Mouse (Mus musculus) embryonic facial prominence, embryonic 12.5 days (tissue): Measurements from ENCODE around the gene Nfyc. TPM values are rescaled to one million over a fixed set of nuclear protein-coding genes. Genes with fewer than 3 reads are reported as not detected.

Source experiments
- ATAC-seq: fragments of 200-750 bp; cut with Nextera tagmentation; 2 replicates; pipeline ENCODE4 v1.8.0; 2017; ENCODE audit not compliant: insufficient number of reproducible peaks, insufficient read depth, low FRiP score, low TSS enrichment
- H3K27ac ChIP-seq: fragments of 300-500 bp; sonication (generic); 2 replicates; pipeline ENCODE4 v1.5.1; 2016; ENCODE audit warnings: mild to moderate bottlenecking
- H3K27me3 ChIP-seq: fragments of 300-500 bp; sonication (generic); 2 replicates; pipeline ENCODE4 v1.6.1; 2016; ENCODE audit warnings: mild to moderate bottlenecking, moderate library complexity
- H3K36me3 ChIP-seq: fragments of 300-500 bp; sonication (generic); 2 replicates; pipeline ENCODE4 v1.6.1; 2016; ENCODE audit warnings: mild to moderate bottlenecking
- H3K4me1 ChIP-seq: fragments of 300-500 bp; sonication (generic); 2 replicates; pipeline ENCODE4 v1.6.1; 2016
- H3K4me2 ChIP-seq: fragments of 300-500 bp; sonication (generic); replicated peaks from 2 replicates; pipeline ENCODE4 v1.6.1; 2016; ENCODE audit warnings: mild to moderate bottlenecking, moderate library complexity
- H3K4me3 ChIP-seq: fragments of 300-500 bp; sonication (generic); 2 replicates; pipeline ENCODE4 v1.5.1; 2016; ENCODE audit warnings: mild to moderate bottlenecking
- H3K9ac ChIP-seq: fragments of 300-500 bp; sonication (generic); 2 replicates; pipeline ENCODE4 v1.6.1; 2016; ENCODE audit warnings: mild to moderate bottlenecking, moderate library complexity
- H3K9me3 ChIP-seq: fragments of 300-500 bp; sonication (generic); 2 replicates; pipeline ENCODE4 v1.6.1; 2016; ENCODE audit warnings: mild to moderate bottlenecking, moderate library complexity
- WGBS: fragments of 180-500 bp; shearing (Covaris S2); methylation state at CpG from one replicate; pipeline ENCODE4 v1.1.7; 2016; 5-methylcytosine and 5-hydroxymethylcytosine counted together
- polyA plus RNA-seq: library from polyadenylated mRNA; unstranded; fragments of >200 nt; fragmentation: Nextera tagmentation; extraction: Ambion mirVana; gene quantifications from 2 replicates; pipeline ENCODE4 v1.2.1, GENCODE M21; 2016

The Nfyc gene
- polyA plus RNA-seq, 1 experiment from 2014 or later, result 117 TPM

- 0 out of 2 replicates have a peak, but pooled peaks have one; percentile 13 for ATAC-seq
- peaks cover 75% of the 10 kb centered on the region for H3K27me3 ChIP-seq
- no peak overlapping the region for H3K27ac ChIP-seq
- H3K4me2 ChIP-seq, result peak overlapping the region; percentile 100
- H3K9me3 ChIP-seq, result no peaks in the 10 kb centered on the region
- no peaks in the 10 kb centered on the region for H3K36me3 ChIP-seq
- H3K4me3 ChIP-seq, result peak overlapping the region; percentile 68
- peak overlapping the region; percentile 64 for H3K9ac ChIP-seq
- under 1% methylated on average over 43 of the region's 75 CpGs for WGBS
- peaks cover 16% of the 10 kb centered on the region for H3K4me1 ChIP-seq
These were observed 84.1 kb downstream of the Nfyc start for GRCm38 (mm10) chr4:120747243-120747792.

GRCm38 (mm10) chr4:120746552-120747150 lies 84.7 kb downstream of the Nfyc start:
- 2% methylated on average over 37 of the region's 53 CpGs for WGBS
- Histone ChIP-seq H3K27me3 (peaks cover 69% of the 10 kb centered on the region), H3K9ac (peak overlapping the region; percentile 64), H3K4me1 (peaks cover 16% of the 10 kb centered on the region), H3K4me2 (peak overlapping the region; percentile 100), H3K36me3 (no peaks in the 10 kb centered on the region), H3K9me3 (no peaks in the 10 kb centered on the region), H3K27ac (no peak overlapping the region), H3K4me3 (peak overlapping the region; percentile 68)
- ATAC-seq, result no peak

- H3K9me3 ChIP-seq, result no peaks in the 10 kb centered on the region
- no peaks in the 10 kb centered on the region for H3K36me3 ChIP-seq
- H3K9ac ChIP-seq, result no peak overlapping the region
- no peak overlapping the region for H3K27ac ChIP-seq
- WGBS, result 23% methylated on average over 10 of the region's 10 CpGs
- H3K4me2 ChIP-seq, result no peak overlapping the region
- H3K4me1 ChIP-seq, result peaks cover 16% of the 10 kb centered on the region
- no peak overlapping the region for H3K4me3 ChIP-seq
- ATAC-seq, result 0 out of 2 replicates have a peak, but pooled peaks have one; percentile 5
- peaks cover 62% of the 10 kb centered on the region for H3K27me3 ChIP-seq
These were observed 85.4 kb downstream of the Nfyc start for GRCm38 (mm10) chr4:120745731-120746551.

GRCm38 (mm10) chr4:120743636-120744035 lies 87.7 kb downstream of the Nfyc start:
- no peaks in the 10 kb centered on the region for H3K36me3 ChIP-seq
- 54% methylated on average over 3 of the region's 3 CpGs for WGBS
- H3K27me3 ChIP-seq, result peaks cover 52% of the 10 kb centered on the region
- H3K27ac ChIP-seq, result no peak overlapping the region
- peaks cover 16% of the 10 kb centered on the region for H3K4me1 ChIP-seq
- ATAC-seq, result no peak
- H3K9ac ChIP-seq, result no peak overlapping the region
- H3K4me2 ChIP-seq, result no peak overlapping the region
- H3K9me3 ChIP-seq, result no peaks in the 10 kb centered on the region
- no peak overlapping the region for H3K4me3 ChIP-seq

GRCm38 (mm10) chr4:120741303-120741702 lies 90.1 kb downstream of the Nfyc start:
- ATAC-seq, result no peak
- H3K4me2 ChIP-seq, result no peak overlapping the region
- peaks cover 28% of the 10 kb centered on the region for H3K27me3 ChIP-seq
- 56% methylated on average over 6 of the region's 6 CpGs for WGBS
- H3K36me3 ChIP-seq, result no peaks in the 10 kb centered on the region
- H3K4me3 ChIP-seq, result no peak overlapping the region
- 0 out of 2 replicates have a peak, but pooled peaks cover 4% of the 10 kb centered on the region for H3K4me1 ChIP-seq
- no peaks in the 10 kb centered on the region for H3K9me3 ChIP-seq
- no peak overlapping the region for H3K27ac ChIP-seq
- H3K9ac ChIP-seq, result no peak overlapping the region

- Histone ChIP-seq H3K27me3 (peaks cover 17% of the 10 kb centered on the region), H3K9ac (no peak overlapping the region), H3K4me1 (peaks cover 9% of the 10 kb centered on the region; the same call in 1 of the 2 replicates), H3K9me3 (no peaks in the 10 kb centered on the region), H3K4me2 (no peak overlapping the region), H3K27ac (no peak overlapping the region), H3K4me3 (no peak overlapping the region), H3K36me3 (no peaks in the 10 kb centered on the region)
- ATAC-seq, result no peak
- 80% methylated on average over 5 of the region's 5 CpGs for WGBS
These were observed 97.3 kb downstream of the Nfyc start for GRCm38 (mm10) chr4:120734012-120734622.

- WGBS, result 77% methylated on average over 6 of the region's 6 CpGs
- Histone ChIP-seq H3K9ac (no peak overlapping the region), H3K27me3 (peaks cover 17% of the 10 kb centered on the region), H3K27ac (no peak overlapping the region), H3K36me3 (no peaks in the 10 kb centered on the region), H3K9me3 (no peaks in the 10 kb centered on the region), H3K4me3 (no peak overlapping the region), H3K4me2 (no peak overlapping the region), H3K4me1 (peaks cover 9% of the 10 kb centered on the region; the same call in 1 of the 2 replicates)
- ATAC-seq, result no peak
These were observed 98.6 kb downstream of the Nfyc start for GRCm38 (mm10) chr4:120732737-120733136.

GRCm38 (mm10) chr4:120731030-120731644 lies 100.2 kb downstream of the Nfyc start:
- WGBS, result under 1% methylated on average over 40 of the region's 40 CpGs
- peaks cover 17% of the 10 kb centered on the region for H3K27me3 ChIP-seq
- H3K27ac ChIP-seq, result no peak overlapping the region

GRCm38 (mm10) chr4:120730574-120730973 lies 100.8 kb downstream of the Nfyc start:
- Histone ChIP-seq H3K27me3 (peaks cover 15% of the 10 kb centered on the region), H3K36me3 (no peaks in the 10 kb centered on the region), H3K27ac (no peak overlapping the region), H3K4me1 (peaks cover 13% of the 10 kb centered on the region; the same call in 1 of the 2 replicates), H3K4me2 (peak overlapping the region; percentile 70), H3K9me3 (no peaks in the 10 kb centered on the region), H3K9ac (peak overlapping the region; percentile 53; the same call in 1 of the 2 replicates), H3K4me3 (peak overlapping the region; percentile 43)
- 28% methylated on average over 6 of the region's 6 CpGs for WGBS
- no peak for ATAC-seq

More at GRCm38 (mm10) chr4:120731030-120731644, 100.2 kb downstream of the Nfyc start:
- H3K4me2 ChIP-seq, result peak overlapping the region; percentile 70
- ATAC-seq, result peak; percentile 76; the same call in 1 of the 2 replicates
- peak overlapping the region; percentile 53 for H3K9ac ChIP-seq
- peak overlapping the region; percentile 43 for H3K4me3 ChIP-seq
- no peaks in the 10 kb centered on the region for H3K36me3 ChIP-seq
- H3K4me1 ChIP-seq, result peaks cover 9% of the 10 kb centered on the region; the same call in 1 of the 2 replicates
- no peaks in the 10 kb centered on the region for H3K9me3 ChIP-seq

- no peak overlapping the region for H3K9ac ChIP-seq
- H3K36me3 ChIP-seq, result no peaks in the 10 kb centered on the region
- H3K4me2 ChIP-seq, result no peak overlapping the region
- H3K4me3 ChIP-seq, result no peak overlapping the region
- H3K27ac ChIP-seq, result no peak overlapping the region
- no peak for ATAC-seq
- H3K4me1 ChIP-seq, result peaks cover 13% of the 10 kb centered on the region; the same call in 1 of the 2 replicates
- WGBS, result 57% methylated on average over 6 of the region's 6 CpGs
- peaks cover 14% of the 10 kb centered on the region for H3K27me3 ChIP-seq
- H3K9me3 ChIP-seq, result no peaks in the 10 kb centered on the region
These were observed 101.2 kb downstream of the Nfyc start for GRCm38 (mm10) chr4:120730146-120730545.

- WGBS, result 21% methylated on average over 6 of the region's 6 CpGs
- H3K27ac ChIP-seq, result no peak overlapping the region
- H3K4me1 ChIP-seq, result peaks cover 13% of the 10 kb centered on the region; the same call in 1 of the 2 replicates
- H3K9ac ChIP-seq, result no peak overlapping the region
- peaks cover 14% of the 10 kb centered on the region for H3K27me3 ChIP-seq
- H3K9me3 ChIP-seq, result no peaks in the 10 kb centered on the region
- no peak overlapping the region for H3K4me2 ChIP-seq
- no peak overlapping the region for H3K4me3 ChIP-seq
- no peak for ATAC-seq
- no peaks in the 10 kb centered on the region for H3K36me3 ChIP-seq
These were observed 101.9 kb downstream of the Nfyc start for GRCm38 (mm10) chr4:120729441-120729840.
